Mouse (Mus musculus): Measurements from ENCODE around the gene Camsap1. TPM values are rescaled to one million over a fixed set of nuclear protein-coding genes. Genes with fewer than 3 reads are reported as not detected.

The Camsap1 gene
- polyA plus RNA-seq, 1 experiment from 2014 or later = 95.9 TPM

- 91% methylated on average over 1 of the region's 1 CpGs for WGBS
- peaks cover 2% of the 10 kb centered on the region; the same call in 1 of the 2 replicates for H3K4me1 ChIP-seq (ENCODE audit: control insufficient read depth, insufficient read depth, low read length)
- no peak overlapping the region for H3K9ac ChIP-seq (replicated peaks; ENCODE audit: low read length)
- no peaks in the 10 kb centered on the region for H3K27me3 ChIP-seq (ENCODE audit: control insufficient read depth, insufficient read depth, low read length)
- no peak overlapping the region for H3K27ac ChIP-seq (replicated peaks; ENCODE audit: low read depth, low read length)
- H3K4me3 ChIP-seq (replicated peaks; ENCODE audit: low read depth, low read length) = no peak overlapping the region
- H3K36me3 ChIP-seq (ENCODE audit: control insufficient read depth, insufficient read depth, low read length) = 0 out of 2 replicates have a peak, but pooled peaks cover 3% of the 10 kb centered on the region
- ATAC-seq (ENCODE audit: low FRiP score, low TSS enrichment) (no peak), DNase-seq (no peak)
- H3K4me2 ChIP-seq (ENCODE audit: low read length) = no peak overlapping the region
- H3K9me3 ChIP-seq (ENCODE audit: control insufficient read depth, low read length) = no peaks in the 10 kb centered on the region
These were observed 6.6 kb upstream of the Camsap1 start for GRCm38 (mm10) chr2:25989651-25990050.

GRCm38 (mm10) chr2:25987817-25988216 is 4.7 kb upstream of the Camsap1 start:
- Histone ChIP-seq H3K27ac (replicated peaks; ENCODE audit: low read depth, low read length) (no peak overlapping the region), H3K9me3 (ENCODE audit: control insufficient read depth, low read length) (no peaks in the 10 kb centered on the region), H3K27me3 (ENCODE audit: control insufficient read depth, insufficient read depth, low read length) (no peaks in the 10 kb centered on the region), H3K9ac (replicated peaks; ENCODE audit: low read length) (no peak overlapping the region), H3K4me2 (ENCODE audit: low read length) (no peak overlapping the region), H3K4me3 (replicated peaks; ENCODE audit: low read depth, low read length) (no peak overlapping the region), H3K36me3 (ENCODE audit: control insufficient read depth, insufficient read depth, low read length) (no peaks in the 10 kb centered on the region), H3K4me1 (ENCODE audit: control insufficient read depth, insufficient read depth, low read length) (peaks cover 10% of the 10 kb centered on the region; the same call in 1 of the 2 replicates)
- WGBS = 93% methylated on average over 6 of the region's 6 CpGs
- ATAC-seq (ENCODE audit: low FRiP score, low TSS enrichment) (no peak), DNase-seq (no peak)

- H3K36me3 ChIP-seq (ENCODE audit: control insufficient read depth, insufficient read depth, low read length) = no peaks in the 10 kb centered on the region
- no peak overlapping the region for H3K4me2 ChIP-seq (ENCODE audit: low read length)
- H3K9ac ChIP-seq (replicated peaks; ENCODE audit: low read length) = no peak overlapping the region
- peaks cover 11% of the 10 kb centered on the region for H3K4me1 ChIP-seq (ENCODE audit: control insufficient read depth, insufficient read depth, low read length)
- H3K9me3 ChIP-seq (ENCODE audit: control insufficient read depth, low read length) = no peaks in the 10 kb centered on the region
- WGBS = 56% methylated on average over 5 of the region's 5 CpGs
- H3K27me3 ChIP-seq (ENCODE audit: control insufficient read depth, insufficient read depth, low read length) = no peaks in the 10 kb centered on the region
- ATAC-seq (ENCODE audit: low FRiP score, low TSS enrichment) (no peak), DNase-seq (no peak)
- H3K4me3 ChIP-seq (replicated peaks; ENCODE audit: low read depth, low read length) = no peak overlapping the region
- no peak overlapping the region for H3K27ac ChIP-seq (replicated peaks; ENCODE audit: low read depth, low read length)
These were observed 3.5 kb upstream of the Camsap1 start for GRCm38 (mm10) chr2:25986601-25987000.

DNA sequence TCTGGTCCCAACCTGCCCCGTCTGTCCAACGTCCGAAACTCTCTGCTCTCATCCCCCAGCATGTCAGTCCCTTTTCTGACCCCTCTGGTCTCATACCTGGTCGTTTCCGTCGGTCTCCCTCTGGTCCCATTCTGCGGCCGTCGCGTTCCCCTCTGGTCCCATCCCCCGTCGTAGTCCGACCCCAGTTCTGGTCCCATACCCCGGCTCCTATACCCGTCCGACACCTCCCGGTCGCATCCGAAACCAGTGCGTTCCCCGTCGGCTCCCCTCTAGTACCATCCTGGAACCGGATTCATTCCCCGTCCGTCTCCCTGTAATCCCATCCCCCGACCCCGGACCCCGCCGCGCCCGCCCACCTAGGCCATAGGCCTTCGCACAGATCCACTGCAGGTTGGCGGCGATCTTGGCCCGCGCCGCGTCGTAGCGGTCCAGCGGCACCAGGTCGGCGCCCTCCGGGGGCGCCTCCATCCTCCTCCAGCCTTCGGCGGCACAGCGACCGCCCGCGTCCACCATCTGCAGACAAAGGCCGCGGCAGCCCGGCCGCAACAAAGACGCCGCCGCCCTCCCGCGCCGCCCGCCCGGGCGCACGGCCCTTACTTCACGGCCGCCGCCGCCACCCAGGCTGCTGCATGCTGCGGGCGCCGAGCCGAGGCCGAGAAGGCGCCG is 523 bp downstream of the Camsap1 start:
- Histone ChIP-seq H3K4me2 (ENCODE audit: low read length) (peak overlapping the region; percentile 70), H3K36me3 (ENCODE audit: control insufficient read depth, insufficient read depth, low read length) (0 out of 2 replicates have a peak, but pooled peaks cover 5% of the 10 kb centered on the region), H3K4me3 (replicated peaks; ENCODE audit: low read depth, low read length) (peak overlapping the region; percentile 90), H3K27me3 (ENCODE audit: control insufficient read depth, insufficient read depth, low read length) (no peaks in the 10 kb centered on the region), H3K9ac (replicated peaks; ENCODE audit: low read length) (peak overlapping the region; percentile 97), H3K4me1 (ENCODE audit: control insufficient read depth, insufficient read depth, low read length) (peaks cover 38% of the 10 kb centered on the region), H3K9me3 (ENCODE audit: control insufficient read depth, low read length) (no peaks in the 10 kb centered on the region), H3K27ac (replicated peaks; ENCODE audit: low read depth, low read length) (peak overlapping the region; percentile 96)
- DNase-seq = no peak
- WGBS = under 1% methylated on average over 67 of the region's 76 CpGs
- ATAC-seq (ENCODE audit: low FRiP score, low TSS enrichment) = peak; percentile 1; the same call in 1 of the 2 replicates

DNA sequence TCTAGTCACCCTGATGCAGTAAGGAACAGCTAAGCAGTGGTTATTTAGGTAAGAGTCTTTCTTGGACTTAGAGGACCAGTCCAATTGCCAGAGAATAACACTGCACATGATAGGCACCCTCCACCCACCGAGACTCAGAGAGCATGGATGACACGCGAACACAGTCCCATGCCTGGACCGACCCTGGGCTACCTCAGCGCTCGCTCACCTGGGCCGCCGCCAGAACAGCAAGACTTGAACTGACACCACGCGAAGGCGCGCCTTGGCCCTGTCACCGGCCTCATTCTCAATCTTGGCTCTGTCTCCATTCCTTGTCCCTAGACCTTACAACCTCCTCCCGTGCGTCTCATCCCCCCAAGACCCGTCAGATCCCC is 1.0 kb downstream of the Camsap1 start:
- ATAC-seq (ENCODE audit: low FRiP score, low TSS enrichment) (no peak), DNase-seq (peak; percentile 42)
- Histone ChIP-seq H3K36me3 (ENCODE audit: control insufficient read depth, insufficient read depth, low read length) (0 out of 2 replicates have a peak, but pooled peaks cover 5% of the 10 kb centered on the region), H3K4me2 (ENCODE audit: low read length) (peak overlapping the region; percentile 70), H3K4me3 (replicated peaks; ENCODE audit: low read depth, low read length) (peak overlapping the region; percentile 90), H3K27me3 (ENCODE audit: control insufficient read depth, insufficient read depth, low read length) (no peaks in the 10 kb centered on the region), H3K27ac (replicated peaks; ENCODE audit: low read depth, low read length) (peak overlapping the region; percentile 96), H3K9ac (replicated peaks; ENCODE audit: low read length) (peak overlapping the region; percentile 97), H3K4me1 (ENCODE audit: control insufficient read depth, insufficient read depth, low read length) (peaks cover 38% of the 10 kb centered on the region), H3K9me3 (ENCODE audit: control insufficient read depth, low read length) (no peaks in the 10 kb centered on the region)
- WGBS = under 1% methylated on average over 16 of the region's 16 CpGs

DNA sequence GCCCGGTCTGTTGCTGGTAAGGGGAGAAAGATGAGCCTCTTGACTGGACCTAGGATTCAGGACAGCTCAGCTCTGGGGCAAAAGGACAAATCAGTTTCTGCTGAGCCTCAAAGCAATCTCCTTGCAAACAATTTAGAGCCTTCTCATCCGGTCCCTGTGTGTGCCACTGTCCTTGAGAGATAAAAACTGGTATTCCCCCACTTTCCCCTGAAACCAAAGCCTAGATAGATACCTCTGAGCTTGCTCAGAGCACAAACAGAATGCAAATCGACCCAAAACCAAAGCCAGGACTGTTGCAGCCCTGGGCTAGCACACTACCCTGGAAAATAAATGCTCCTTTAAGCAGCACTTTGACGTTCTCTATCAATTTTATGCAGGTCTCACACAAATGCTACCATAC is 4.1 kb downstream of the Camsap1 start:
- no peaks in the 10 kb centered on the region for H3K9me3 ChIP-seq (ENCODE audit: control insufficient read depth, low read length)
- no peak overlapping the region for H3K4me3 ChIP-seq (replicated peaks; ENCODE audit: low read depth, low read length)
- WGBS = 90% methylated on average over 4 of the region's 4 CpGs
- H3K4me1 ChIP-seq (ENCODE audit: control insufficient read depth, insufficient read depth, low read length) = peaks cover 29% of the 10 kb centered on the region
- H3K27ac ChIP-seq (replicated peaks; ENCODE audit: low read depth, low read length) = no peak overlapping the region
- 0 out of 2 replicates have a peak, but pooled peaks cover 5% of the 10 kb centered on the region for H3K36me3 ChIP-seq (ENCODE audit: control insufficient read depth, insufficient read depth, low read length)
- ATAC-seq (ENCODE audit: low FRiP score, low TSS enrichment) = no peak
- H3K9ac ChIP-seq (replicated peaks; ENCODE audit: low read length) = no peak overlapping the region
- H3K4me2 ChIP-seq (ENCODE audit: low read length) = no peak overlapping the region
- no peak for DNase-seq
- no peaks in the 10 kb centered on the region for H3K27me3 ChIP-seq (ENCODE audit: control insufficient read depth, insufficient read depth, low read length)

- ATAC-seq (ENCODE audit: low FRiP score, low TSS enrichment) (no peak), DNase-seq (no peak)
- Histone ChIP-seq H3K4me1 (ENCODE audit: control insufficient read depth, insufficient read depth, low read length) (peaks cover 28% of the 10 kb centered on the region), H3K27ac (replicated peaks; ENCODE audit: low read depth, low read length) (no peak overlapping the region), H3K9me3 (ENCODE audit: control insufficient read depth, low read length) (no peaks in the 10 kb centered on the region), H3K27me3 (ENCODE audit: control insufficient read depth, insufficient read depth, low read length) (no peaks in the 10 kb centered on the region), H3K9ac (replicated peaks; ENCODE audit: low read length) (no peak overlapping the region), H3K36me3 (ENCODE audit: control insufficient read depth, insufficient read depth, low read length) (0 out of 2 replicates have a peak, but pooled peaks cover 5% of the 10 kb centered on the region), H3K4me2 (ENCODE audit: low read length) (no peak overlapping the region), H3K4me3 (replicated peaks; ENCODE audit: low read depth, low read length) (no peak overlapping the region)
- WGBS = 82% methylated on average over 7 of the region's 7 CpGs
These were observed 5.4 kb downstream of the Camsap1 start for GRCm38 (mm10) chr2:25977587-25978239.

DNA sequence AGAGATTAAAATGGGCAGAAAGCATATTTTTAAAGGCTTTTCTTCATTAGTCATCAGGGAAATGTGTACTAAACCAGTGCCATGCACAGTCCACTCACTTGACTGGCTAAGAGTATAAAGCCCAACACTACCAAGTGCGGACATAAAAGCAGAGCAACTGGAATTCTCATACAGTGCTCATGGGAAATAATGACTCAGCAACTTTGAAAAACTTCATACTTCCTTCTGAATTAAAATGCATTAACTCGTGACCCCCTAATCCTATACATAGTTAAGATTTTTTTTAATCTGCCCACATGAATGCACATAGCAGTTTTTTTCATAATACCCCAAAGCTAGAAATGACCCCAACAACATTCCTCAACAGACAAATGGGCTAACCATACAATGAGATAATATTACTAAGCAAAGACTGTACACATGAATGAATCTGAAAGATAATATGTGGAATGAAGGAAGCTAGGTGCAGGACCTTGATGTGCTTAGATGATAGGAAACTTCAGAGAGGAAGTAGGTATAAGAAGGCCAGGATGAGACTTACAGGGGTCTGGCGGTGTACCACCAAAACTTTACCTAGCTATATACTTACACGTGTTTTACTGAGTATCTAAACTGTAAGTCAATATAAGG is 7.8 kb downstream of the Camsap1 start:
- WGBS = 91% methylated on average over 4 of the region's 4 CpGs
- no peak overlapping the region for H3K4me3 ChIP-seq (replicated peaks; ENCODE audit: low read depth, low read length)
- H3K4me1 ChIP-seq (ENCODE audit: control insufficient read depth, insufficient read depth, low read length) = peaks cover 13% of the 10 kb centered on the region
- no peak overlapping the region for H3K4me2 ChIP-seq (ENCODE audit: low read length)
- no peak overlapping the region for H3K27ac ChIP-seq (replicated peaks; ENCODE audit: low read depth, low read length)
- no peak overlapping the region for H3K9ac ChIP-seq (replicated peaks; ENCODE audit: low read length)
- H3K9me3 ChIP-seq (ENCODE audit: control insufficient read depth, low read length) = no peaks in the 10 kb centered on the region
- DNase-seq = no peak
- ATAC-seq (ENCODE audit: low FRiP score, low TSS enrichment) = no peak
- H3K27me3 ChIP-seq (ENCODE audit: control insufficient read depth, insufficient read depth, low read length) = no peaks in the 10 kb centered on the region
- H3K36me3 ChIP-seq (ENCODE audit: control insufficient read depth, insufficient read depth, low read length) = 0 out of 2 replicates have a peak, but pooled peaks cover 8% of the 10 kb centered on the region

All from midbrain, embryonic 14.5 days (tissue).